Mouse (Mus musculus): ENCODE results near the gene Cck.

Gene Cck

GRCm38 (mm10) chr9:121495529-121495928 is at the start of gene Cck:
TSS of gene Cck (minus strand) at chr9:121495694.
- peak; percentile 46 for DNase-seq (ENCODE audit: low spot score)

DNA sequence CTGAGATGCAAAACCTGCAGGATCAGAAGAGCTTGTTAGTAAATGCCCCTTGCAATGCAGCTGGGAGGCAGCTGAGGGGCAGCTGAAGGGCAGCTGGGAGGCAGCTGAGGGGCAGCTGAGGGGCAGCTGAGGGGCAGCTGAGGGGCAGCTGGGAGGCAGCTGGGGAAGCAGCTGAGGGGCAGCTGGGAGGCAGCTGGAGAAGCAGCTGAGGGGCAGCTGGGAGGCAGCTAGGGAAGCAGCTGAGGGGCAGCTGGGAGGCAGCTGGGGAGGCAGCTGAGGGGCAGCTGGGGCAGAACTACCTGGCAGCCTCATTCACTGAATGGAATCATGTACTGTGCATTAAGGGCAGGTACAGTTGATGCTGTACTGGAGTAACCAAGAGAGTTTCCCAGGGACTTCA is 46.0 kb upstream of the Cck start:
- no peak for DNase-seq (ENCODE audit: low spot score)

GRCm38 (mm10) chr9:121532626-121533025 is 37.1 kb upstream of the Cck start:
- peak; percentile 45 for DNase-seq (ENCODE audit: low spot score)

DNA sequence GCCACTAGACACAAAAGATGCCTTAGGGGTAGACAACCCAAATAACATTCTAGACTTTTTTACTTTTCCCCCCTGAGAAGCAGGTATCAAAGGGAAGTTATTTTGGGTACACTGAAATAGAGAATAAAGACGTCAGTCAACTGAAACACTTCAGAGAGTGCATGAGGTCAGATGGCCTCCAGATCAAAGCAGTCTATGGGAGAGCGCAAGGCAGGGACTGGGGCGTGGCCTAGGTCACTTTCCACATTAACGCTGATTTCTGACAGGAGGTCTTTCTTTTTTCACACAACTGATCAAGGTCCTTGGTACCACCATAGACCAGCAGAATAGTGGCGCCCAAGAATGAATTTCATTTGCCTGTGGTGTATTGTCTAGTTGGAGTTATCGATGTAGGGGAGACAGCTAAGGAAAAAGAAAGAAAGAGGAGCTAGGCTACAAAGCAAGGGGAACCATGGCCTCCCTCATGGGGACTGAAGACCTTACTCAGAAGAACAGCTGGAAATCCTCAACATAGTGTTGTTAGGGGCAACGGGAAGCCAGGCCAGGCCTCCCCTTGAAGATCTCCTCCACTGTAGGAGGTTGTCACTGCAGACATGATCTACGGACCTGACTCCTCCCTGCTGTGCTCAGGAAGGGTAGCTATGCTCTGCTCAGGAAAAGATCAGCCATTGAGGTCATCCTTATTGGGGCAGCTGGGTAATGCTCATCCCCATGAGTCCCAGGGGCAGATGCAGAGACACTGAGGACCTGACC is 33.3 kb upstream of the Cck start:
- no peak for DNase-seq (ENCODE audit: low spot score)

GRCm38 (mm10) chr9:121526171-121526570 is 30.7 kb upstream of the Cck start:
- no peak for DNase-seq (ENCODE audit: low spot score)

DNA sequence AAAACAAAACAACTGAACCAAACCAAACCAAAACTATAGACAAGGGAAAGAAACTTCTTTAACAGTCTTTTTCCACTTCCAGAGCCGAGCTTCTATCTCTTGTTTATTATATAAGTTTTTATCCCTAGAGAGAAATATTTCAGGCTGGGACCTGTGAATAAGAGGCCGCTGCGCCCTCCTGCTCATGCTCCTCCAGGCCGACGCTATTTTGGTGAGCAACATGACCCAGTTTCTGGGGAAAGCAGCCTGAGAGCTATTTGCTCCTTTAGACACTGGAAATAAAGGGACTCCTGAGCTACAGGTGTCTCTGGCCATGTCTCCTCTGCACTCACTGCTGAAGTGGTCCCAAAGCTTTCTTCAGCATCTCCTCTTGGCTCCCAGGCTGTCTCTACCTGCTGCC is 24.6 kb upstream of the Cck start:
- no peak for DNase-seq (ENCODE audit: low spot score)

- DNase-seq (ENCODE audit: low spot score): no peak
Observed at GRCm38 (mm10) chr9:121514462-121514861, 19.0 kb upstream of the Cck start.

DNA sequence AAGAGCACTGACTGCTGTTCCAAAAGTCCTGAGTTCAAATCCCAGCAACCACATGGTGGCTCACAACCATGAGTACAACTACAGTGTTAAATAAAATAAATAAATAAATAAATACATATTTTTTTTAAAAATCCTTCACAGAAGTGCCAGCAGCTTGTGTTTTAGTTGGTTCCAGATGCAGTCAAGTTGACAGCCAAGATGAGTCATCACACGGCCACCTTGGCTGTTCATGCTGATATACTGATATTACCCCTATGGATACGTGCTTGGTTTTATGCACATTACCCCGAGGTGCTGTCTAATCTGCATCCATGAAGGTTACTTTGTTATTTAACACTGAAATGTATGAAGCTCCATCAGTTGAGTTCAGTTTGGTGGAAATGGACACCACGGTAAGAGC is 16.4 kb upstream of the Cck start:
- DNase-seq (ENCODE audit: low spot score): no peak

DNA sequence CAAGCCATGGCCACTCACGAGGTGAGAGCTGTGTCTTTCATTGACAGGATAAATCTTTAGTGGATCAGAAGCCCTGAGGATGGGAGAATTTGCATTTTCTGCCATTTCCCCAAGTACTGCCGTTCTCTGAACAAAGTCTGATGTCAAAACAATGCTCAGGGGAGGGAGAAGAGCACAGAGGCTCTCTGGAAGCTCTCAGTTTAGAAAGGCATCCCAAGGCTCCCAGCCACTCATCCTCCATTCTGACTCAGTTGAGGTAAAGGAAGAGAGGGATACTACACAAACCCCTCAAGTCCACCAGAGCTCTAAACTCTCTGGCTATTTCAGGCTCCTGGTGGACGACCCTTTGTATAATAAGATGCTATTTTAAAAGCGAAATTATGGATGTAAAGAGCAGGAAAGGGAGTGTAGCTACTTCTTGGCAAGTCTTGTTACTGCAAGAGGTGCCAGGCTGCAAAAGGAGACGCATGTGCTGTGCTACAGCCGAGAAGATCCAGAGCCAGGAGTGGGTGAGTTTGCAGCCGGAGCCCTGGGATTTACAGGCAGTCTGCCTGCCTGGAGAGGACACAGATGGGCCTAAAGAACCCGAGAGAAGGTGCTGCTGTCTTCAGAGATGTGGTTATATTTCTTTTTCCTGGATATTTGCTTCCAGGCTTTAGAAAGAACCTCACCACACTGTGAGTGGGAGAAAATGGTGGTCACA is 11.1 kb upstream of the Cck start:
- DNase-seq (ENCODE audit: low spot score): no peak

- no peak for DNase-seq (ENCODE audit: low spot score)
Observed at GRCm38 (mm10) chr9:121505346-121505745, 9.9 kb upstream of the Cck start.

DNA sequence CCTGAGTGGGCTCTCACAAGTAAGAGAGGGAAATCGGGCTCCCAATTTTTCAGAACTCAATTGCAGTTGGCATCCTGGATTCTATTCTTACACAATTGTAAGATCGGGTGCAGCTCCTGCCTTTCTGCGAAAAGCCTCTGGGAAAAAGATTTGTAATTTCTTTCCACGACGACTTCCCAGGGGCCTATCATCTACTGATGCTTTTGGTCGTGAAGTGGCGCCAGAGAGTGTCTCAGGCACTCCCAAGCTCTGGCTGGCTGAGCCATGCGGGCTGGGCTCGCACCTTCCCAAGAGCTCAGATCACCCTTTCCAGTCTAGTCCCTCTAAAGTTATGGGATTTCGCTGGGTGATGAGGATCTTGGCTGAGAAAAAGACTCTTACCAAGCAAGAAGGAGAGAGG is 608 bp upstream of the Cck start:
- DNase-seq (ENCODE audit: low spot score): no peak

GRCm38 (mm10) chr9:121494006-121494767 is 1.3 kb downstream of the Cck start:
- peak; percentile 38 for DNase-seq (ENCODE audit: low spot score)

DNA sequence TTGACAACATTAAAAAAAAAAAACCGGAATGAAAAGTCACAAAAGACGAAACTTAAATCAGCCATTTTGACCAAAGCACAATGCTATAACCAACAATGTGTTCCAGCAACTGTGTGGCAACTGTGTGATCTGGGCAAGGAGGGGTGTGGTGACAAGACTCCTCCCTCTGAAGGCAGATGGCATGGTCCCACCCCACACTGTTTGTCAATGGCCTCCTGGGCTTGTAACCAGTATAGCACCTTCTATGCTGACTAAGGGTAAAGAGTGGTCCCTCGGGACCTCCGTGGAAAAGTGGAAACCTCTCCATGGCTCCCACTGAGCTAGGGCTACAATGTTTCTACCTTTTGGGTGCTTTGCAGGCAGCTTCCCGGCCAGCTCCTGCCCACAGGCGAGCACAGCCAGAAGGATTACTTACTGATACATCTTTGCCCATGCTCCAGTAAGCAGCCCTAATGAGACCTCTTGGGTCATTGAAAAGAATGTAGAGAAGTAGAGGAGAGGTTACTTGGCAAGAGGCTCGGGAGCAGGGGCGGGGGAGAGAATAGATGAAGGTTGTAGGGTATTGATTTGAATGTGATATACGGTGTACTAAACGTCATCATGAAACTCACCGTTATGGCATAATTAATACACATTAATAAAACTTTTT is 3.8 kb downstream of the Cck start:
- peak; percentile 60 for DNase-seq (ENCODE audit: low spot score)

GRCm38 (mm10) chr9:121487216-121487615 is 8.3 kb downstream of the Cck start:
- no peak for DNase-seq (ENCODE audit: low spot score)

DNA sequence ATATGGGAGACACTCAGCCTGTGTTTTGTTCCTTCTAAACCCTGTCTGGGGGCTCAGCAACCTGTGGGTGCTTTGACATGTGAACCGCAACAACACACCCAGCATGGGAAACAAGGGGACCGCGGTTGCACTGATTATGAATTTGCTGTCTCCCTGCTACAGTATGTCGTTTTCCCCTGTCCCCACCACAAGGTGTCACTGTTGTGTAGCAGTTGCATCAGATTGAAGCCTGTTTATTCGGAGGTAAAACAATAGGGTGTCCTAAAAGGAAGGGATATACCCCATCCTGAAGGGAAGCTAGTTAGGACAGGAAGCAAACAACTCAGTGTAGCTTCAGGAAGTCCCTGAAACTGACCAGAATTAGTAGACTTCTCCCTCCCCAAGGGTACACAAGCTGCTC is 16.0 kb downstream of the Cck start:
- peak; percentile 86 for DNase-seq (ENCODE audit: low spot score)

- DNase-seq (ENCODE audit: low spot score): peak; percentile 88
Observed at GRCm38 (mm10) chr9:121477305-121477911, 18.1 kb downstream of the Cck start.

DNA sequence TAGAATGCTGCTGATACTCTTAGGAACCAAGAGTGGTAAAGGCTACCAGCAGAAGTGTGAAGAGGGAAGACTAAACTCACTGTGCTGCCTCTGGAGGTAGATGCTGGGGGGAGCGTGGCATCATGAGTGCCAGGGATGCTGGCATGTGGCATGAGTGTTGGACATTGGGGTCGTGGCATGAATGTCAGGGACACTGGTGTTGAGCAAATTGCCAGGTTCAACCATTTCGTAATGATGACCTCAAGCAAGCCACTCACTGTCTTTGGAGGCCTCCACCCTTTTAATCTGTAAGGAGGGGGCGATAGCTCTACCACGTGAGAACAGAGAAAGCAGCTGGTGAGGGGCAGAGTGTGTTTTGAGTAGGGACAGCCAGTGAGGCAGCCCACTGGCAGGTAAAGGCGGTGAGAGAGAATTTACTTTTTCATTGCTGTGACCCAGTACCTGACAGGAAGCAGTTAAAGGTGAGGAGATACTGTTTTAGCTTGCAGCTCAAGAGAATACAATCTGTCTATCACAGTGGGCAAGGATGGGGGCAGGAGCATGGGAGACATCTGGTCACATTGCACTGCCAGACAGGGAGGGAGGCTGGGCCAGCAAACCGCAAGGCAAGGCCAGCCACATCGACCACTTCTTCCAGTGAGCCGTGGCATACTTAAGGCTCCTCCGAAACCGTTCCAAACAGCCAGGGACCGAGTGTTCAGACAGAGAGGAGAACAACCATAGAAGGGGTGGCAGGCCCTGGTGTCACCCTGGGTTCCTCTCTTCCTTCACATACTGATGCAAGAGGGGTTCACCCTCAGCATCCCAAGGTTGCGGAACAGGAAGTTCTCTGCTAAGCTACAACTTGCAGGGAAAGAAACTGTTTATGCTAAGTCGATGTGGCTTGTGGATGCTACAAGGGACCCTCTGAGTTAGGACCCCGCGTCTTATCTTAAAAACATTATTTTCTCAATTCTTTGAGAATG is 19.7 kb downstream of the Cck start:
- no peak for DNase-seq (ENCODE audit: low spot score)

GRCm38 (mm10) chr9:121474771-121475170 is 20.7 kb downstream of the Cck start:
- no peak for DNase-seq (ENCODE audit: low spot score)

GRCm38 (mm10) chr9:121469711-121470110 is 25.8 kb downstream of the Cck start:
- DNase-seq (ENCODE audit: low spot score): no peak

DNA sequence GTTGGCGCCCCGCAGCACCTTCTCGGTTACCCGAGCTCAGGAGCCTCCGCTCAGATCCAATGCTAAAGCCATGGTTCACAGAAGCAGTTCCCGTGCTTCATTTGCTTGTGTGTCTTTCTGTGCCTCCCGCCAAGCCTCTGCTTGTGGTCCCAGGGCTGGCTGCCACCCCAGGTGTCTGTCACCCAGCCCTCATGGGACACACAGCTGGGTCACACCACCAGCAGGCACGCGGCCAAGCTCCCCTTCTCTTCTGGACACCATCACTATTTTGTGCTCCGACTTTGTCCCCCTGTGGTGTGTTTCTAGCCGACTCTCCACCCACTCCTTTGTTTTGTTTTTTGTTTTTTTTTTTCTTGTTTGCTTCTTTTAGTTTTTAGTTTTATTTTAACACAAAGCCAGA is 28.0 kb downstream of the Cck start:
- DNase-seq (ENCODE audit: low spot score): no peak

GRCm38 (mm10) chr9:121460527-121460926 is 35.0 kb downstream of the Cck start:
- no peak for DNase-seq (ENCODE audit: low spot score)

Data from retina, embryonic 14.5 days (tissue).